Mouse (Mus musculus) kidney, embryonic 15.5 days (tissue): ENCODE measurements at regions not wholly inside any gene's neighbourhood (a gene's known extent, or its start where the extent isn't known, plus 50 kb on each side); places are given as distances from the start of the nearest gene placed in this dataset.
"Not testable (repeated sequence)": the region's sequence is repeated elsewhere in the genome, so short reads cannot be mapped to it uniquely, and the experiment has no call there.

Source experiments
- ATAC-seq: fragments of 200-750 bp; cut with Nextera tagmentation; replicated peaks from 2 replicates; pipeline ENCODE4 v1.8.0; 2017; ENCODE audit warnings: moderate TSS enrichment; ENCODE audit not compliant: low FRiP score
- H3K27ac ChIP-seq: fragments of 300-500 bp; sonication (generic); 2 replicates; pipeline ENCODE4 v1.5.1; 2015; ENCODE audit warnings: mild to moderate bottlenecking, inconsistent platforms
- H3K27me3 ChIP-seq: fragments of 300-500 bp; sonication (generic); 2 replicates; pipeline ENCODE4 v1.6.1; 2015; ENCODE audit warnings: inconsistent platforms
- H3K36me3 ChIP-seq: fragments of 300-500 bp; sonication (generic); 2 replicates; pipeline ENCODE4 v1.6.1; 2015; ENCODE audit warnings: inconsistent platforms
- H3K4me1 ChIP-seq: fragments of 300-500 bp; sonication (generic); 2 replicates; pipeline ENCODE4 v1.6.1; 2015; ENCODE audit warnings: inconsistent platforms
- H3K4me2 ChIP-seq: fragments of 300-500 bp; sonication (generic); 2 replicates; pipeline ENCODE4 v1.6.1; 2015; ENCODE audit warnings: moderate library complexity, mild to moderate bottlenecking, inconsistent platforms
- H3K4me3 ChIP-seq: fragments of 300-500 bp; sonication (generic); replicated peaks from 2 replicates; pipeline ENCODE4 v1.5.1; 2015; ENCODE audit warnings: mild to moderate bottlenecking, inconsistent platforms
- H3K9ac ChIP-seq: fragments of 300-500 bp; sonication (generic); 2 replicates; pipeline ENCODE4 v1.6.1; 2015; ENCODE audit warnings: mild to moderate bottlenecking, inconsistent platforms
- H3K9me3 ChIP-seq: fragments of 300-500 bp; sonication (generic); replicated peaks from 2 replicates; pipeline ENCODE4 v1.6.1; 2016; ENCODE audit warnings: inconsistent platforms
- WGBS: fragments of 180-500 bp; shearing (Covaris S2); methylation state at CpG from one replicate; pipeline ENCODE4 v1.1.7; 2015; ENCODE audit warnings: mixed read lengths; 5-methylcytosine and 5-hydroxymethylcytosine counted together

- Histone ChIP-seq H3K9ac (no peak overlapping the region), H3K4me1 (no peaks in the 10 kb centered on the region), H3K9me3 (no peaks in the 10 kb centered on the region), H3K36me3 (no peaks in the 10 kb centered on the region), H3K4me3 (no peak overlapping the region), H3K27me3 (no peaks in the 10 kb centered on the region), H3K27ac (no peak overlapping the region), H3K4me2 (no peak overlapping the region)
- no peak for ATAC-seq
- 60% methylated on average over 6 of the region's 6 CpGs for WGBS
Measured at GRCm38 (mm10) chr6:6384441-6384840, 167.5 kb upstream of the Slc25a13 start.

GRCm38 (mm10) chr6:6372421-6372820 lies 155.4 kb upstream of the Slc25a13 start:
- no peak for ATAC-seq
- no peaks in the 10 kb centered on the region for H3K9me3 ChIP-seq
- H3K27ac ChIP-seq = no peak overlapping the region
- H3K4me3 ChIP-seq = no peak overlapping the region
- peaks cover under 1% of the 10 kb centered on the region; the same call in 1 of the 2 replicates for H3K27me3 ChIP-seq
- no peak overlapping the region for H3K4me2 ChIP-seq
- H3K9ac ChIP-seq = no peak overlapping the region
- WGBS = 82% methylated on average over 3 of the region's 3 CpGs
- H3K4me1 ChIP-seq = no peaks in the 10 kb centered on the region
- no peaks in the 10 kb centered on the region for H3K36me3 ChIP-seq

GRCm38 (mm10) chr6:6371444-6372093 lies 154.6 kb upstream of the Slc25a13 start:
- 60% methylated on average over 5 of the region's 5 CpGs for WGBS
- no peaks in the 10 kb centered on the region for H3K9me3 ChIP-seq
- H3K4me2 ChIP-seq = no peak overlapping the region
- no peaks in the 10 kb centered on the region for H3K36me3 ChIP-seq
- H3K27ac ChIP-seq = no peak overlapping the region
- H3K9ac ChIP-seq = no peak overlapping the region
- no peak for ATAC-seq
- no peaks in the 10 kb centered on the region for H3K4me1 ChIP-seq
- no peaks in the 10 kb centered on the region for H3K27me3 ChIP-seq
- H3K4me3 ChIP-seq = no peak overlapping the region

- Histone ChIP-seq H3K4me2 (no peak overlapping the region), H3K27ac (no peak overlapping the region), H3K36me3 (no peaks in the 10 kb centered on the region), H3K9me3 (no peaks in the 10 kb centered on the region), H3K9ac (no peak overlapping the region), H3K4me3 (no peak overlapping the region), H3K27me3 (no peaks in the 10 kb centered on the region), H3K4me1 (no peaks in the 10 kb centered on the region)
- no peak for ATAC-seq
- 74% methylated on average over 4 of the region's 4 CpGs for WGBS
Measured at GRCm38 (mm10) chr6:6364037-6364436, 147.1 kb upstream of the Slc25a13 start.

GRCm38 (mm10) chr6:6362678-6363354 lies 145.8 kb upstream of the Slc25a13 start:
- Histone ChIP-seq H3K4me1 (no peaks in the 10 kb centered on the region), H3K4me3 (no peak overlapping the region), H3K9me3 (no peaks in the 10 kb centered on the region), H3K4me2 (no peak overlapping the region), H3K27me3 (no peaks in the 10 kb centered on the region), H3K9ac (no peak overlapping the region), H3K36me3 (no peaks in the 10 kb centered on the region), H3K27ac (no peak overlapping the region)
- WGBS = 74% methylated on average over 4 of the region's 4 CpGs
- ATAC-seq = no peak

- not testable (repeated sequence) for H3K36me3 ChIP-seq, H3K4me1 ChIP-seq, H3K27ac ChIP-seq, H3K9me3 ChIP-seq, H3K4me3 ChIP-seq, ATAC-seq, H3K27me3 ChIP-seq, H3K4me2 ChIP-seq, H3K9ac ChIP-seq
Measured at GRCm38 (mm10) chr6:6361181-6361580, 144.2 kb upstream of the Slc25a13 start.

- WGBS = 52% methylated on average over 2 of the region's 2 CpGs
- no peak overlapping the region for H3K4me2 ChIP-seq
- no peaks in the 10 kb centered on the region for H3K27me3 ChIP-seq
- H3K9me3 ChIP-seq = no peaks in the 10 kb centered on the region
- H3K4me1 ChIP-seq = no peaks in the 10 kb centered on the region
- H3K9ac ChIP-seq = no peak overlapping the region
- no peaks in the 10 kb centered on the region for H3K36me3 ChIP-seq
- no peak overlapping the region for H3K27ac ChIP-seq
- no peak overlapping the region for H3K4me3 ChIP-seq
- ATAC-seq = no peak
Measured at GRCm38 (mm10) chr6:6357477-6357876, 140.5 kb upstream of the Slc25a13 start.

- no peak overlapping the region for H3K9ac ChIP-seq
- H3K9me3 ChIP-seq = no peaks in the 10 kb centered on the region
- H3K4me2 ChIP-seq = no peak overlapping the region
- WGBS = 62% methylated on average over 6 of the region's 6 CpGs
- H3K4me3 ChIP-seq = no peak overlapping the region
- no peaks in the 10 kb centered on the region for H3K27me3 ChIP-seq
- H3K36me3 ChIP-seq = no peaks in the 10 kb centered on the region
- no peak overlapping the region for H3K27ac ChIP-seq
- ATAC-seq = no peak
- no peaks in the 10 kb centered on the region for H3K4me1 ChIP-seq
Measured at GRCm38 (mm10) chr6:6356967-6357366, 140.0 kb upstream of the Slc25a13 start.

GRCm38 (mm10) chr6:6335251-6335650 lies 118.3 kb upstream of the Slc25a13 start:
- H3K4me1 ChIP-seq = no peaks in the 10 kb centered on the region
- no peaks in the 10 kb centered on the region for H3K27me3 ChIP-seq
- 0 out of 2 replicates have a peak, but pooled peaks cover 5% of the 10 kb centered on the region for H3K9me3 ChIP-seq
- H3K27ac ChIP-seq = no peak overlapping the region
- no peak overlapping the region for H3K9ac ChIP-seq
- no peak overlapping the region for H3K4me3 ChIP-seq
- no peak for ATAC-seq
- no peak overlapping the region for H3K4me2 ChIP-seq
- WGBS = 83% methylated on average over 8 of the region's 8 CpGs
- H3K36me3 ChIP-seq = no peaks in the 10 kb centered on the region

GRCm38 (mm10) chr6:6330271-6330670 lies 113.3 kb upstream of the Slc25a13 start:
- H3K9ac ChIP-seq = no peak overlapping the region
- no peaks in the 10 kb centered on the region for H3K4me1 ChIP-seq
- no peak overlapping the region for H3K4me3 ChIP-seq
- no peak overlapping the region for H3K4me2 ChIP-seq
- no peak overlapping the region for H3K27ac ChIP-seq
- H3K27me3 ChIP-seq = no peaks in the 10 kb centered on the region
- 0 out of 2 replicates have a peak, but pooled peaks cover 5% of the 10 kb centered on the region for H3K9me3 ChIP-seq
- WGBS = 90% methylated on average over 1 of the region's 1 CpGs
- ATAC-seq = no peak
- H3K36me3 ChIP-seq = no peaks in the 10 kb centered on the region

GRCm38 (mm10) chr6:6325516-6325915 lies 108.5 kb upstream of the Slc25a13 start:
- Histone ChIP-seq H3K27me3 (no peaks in the 10 kb centered on the region), H3K9ac (no peak overlapping the region), H3K4me1 (no peaks in the 10 kb centered on the region), H3K36me3 (no peaks in the 10 kb centered on the region), H3K9me3 (no peaks in the 10 kb centered on the region), H3K4me2 (no peak overlapping the region), H3K27ac (no peak overlapping the region), H3K4me3 (no peak overlapping the region)
- no peak for ATAC-seq
- whole genome bisulfite sequencing = 39% methylated on average over 1 of the region's 1 CpGs

GRCm38 (mm10) chr6:6316725-6317124 lies 99.8 kb upstream of the Slc25a13 start:
- ATAC-seq = no peak
- 48% methylated on average over 4 of the region's 4 CpGs for WGBS
- no peaks in the 10 kb centered on the region for H3K27me3 ChIP-seq

GRCm38 (mm10) chr6:6313171-6313570 lies 96.2 kb upstream of the Slc25a13 start:
- Histone ChIP-seq H3K4me1 (no peaks in the 10 kb centered on the region), H3K36me3 (no peaks in the 10 kb centered on the region), H3K27ac (no peak overlapping the region), H3K9ac (no peak overlapping the region), H3K9me3 (no peaks in the 10 kb centered on the region), H3K4me3 (no peak overlapping the region), H3K27me3 (no peaks in the 10 kb centered on the region), H3K4me2 (no peak overlapping the region)
- ATAC-seq = no peak
- 88% methylated on average over 6 of the region's 6 CpGs for WGBS

More at GRCm38 (mm10) chr6:6316725-6317124, 99.8 kb upstream of the Slc25a13 start:
- Histone ChIP-seq H3K36me3 (no peaks in the 10 kb centered on the region), H3K4me2 (no peak overlapping the region), H3K4me3 (no peak overlapping the region), H3K9ac (no peak overlapping the region), H3K4me1 (no peaks in the 10 kb centered on the region), H3K9me3 (no peaks in the 10 kb centered on the region), H3K27ac (no peak overlapping the region)
